Mouse (Mus musculus): ENCODE results near the gene Tfip11.

DNA sequence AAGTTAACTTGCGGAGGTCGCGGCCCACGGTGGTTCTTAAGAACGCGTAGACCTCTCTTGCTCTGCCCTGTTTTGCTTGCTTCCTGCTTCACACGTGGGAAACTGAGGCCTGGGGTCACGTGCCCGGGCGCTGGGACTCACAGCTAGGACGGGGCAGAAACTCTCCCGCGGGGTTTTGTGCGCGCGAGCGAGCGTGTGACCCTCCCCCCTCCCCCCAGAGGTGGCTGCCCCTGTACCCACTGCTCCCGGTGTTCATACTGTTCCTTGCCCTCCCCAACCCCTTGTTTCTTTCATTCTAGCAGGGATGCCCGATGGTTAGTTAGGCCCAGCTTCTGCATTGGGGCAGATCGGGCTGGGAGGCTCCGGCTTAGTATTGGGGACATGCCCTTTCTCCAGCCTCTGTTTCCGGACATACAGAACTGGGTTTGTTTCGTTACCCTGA lies 49.2 kb upstream of the Tfip11 start:
- TF ChIP-seq POLR2A (IDR thresholded peaks at IDR 0.05; ENCODE audit: insufficient read length, low read depth) = no peak
- TF ChIP-seq MYOD1 (IDR thresholded peaks at IDR 0.05; ENCODE audit: control insufficient read depth in 1 of 3, insufficient read length in 2 of 3, low read depth in 2 of 3) = no peak
- no peak for TF ChIP-seq TCF12 (IDR thresholded peaks at IDR 0.05; ENCODE audit: insufficient read depth, poor library complexity, severe bottlenecking)
- peak; percentile 78 for TF ChIP-seq USF1 (IDR thresholded peaks at IDR 0.05; ENCODE audit: low read depth)
- TF ChIP-seq REST (IDR thresholded peaks at IDR 0.05; ENCODE audit: insufficient read depth, insufficient read length) = no peak
